Mouse (Mus musculus): ENCODE measurements around the gene Babam2.

- no peak for TF ChIP-seq CTCF (IDR thresholded peaks at IDR 0.05; ENCODE audit: low read depth)
- no peak for TF ChIP-seq EP300 (IDR thresholded peaks at IDR 0.05; ENCODE audit: low read depth)
Measured at GRCm38 (mm10) chr5:31920129-31920528, 222.6 kb downstream of the Babam2 start.
